Mouse (Mus musculus) bone marrow, adult 2 months (tissue): ENCODE results near the gene Cacnb2.

ENCODE experiments used
- CTCF ChIP-seq: fragments of 200-500 bp; IDR thresholded peaks from 2 replicates; pipeline ENCODE4 v1.5.1; 2011; ENCODE audit warnings: low read length, control low read depth; ENCODE audit not compliant: control insufficient read depth, insufficient read depth
- POLR2A ChIP-seq: fragments of 200-500 bp; IDR thresholded peaks from 2 replicates; pipeline ENCODE4 v1.6.1; 2011; ENCODE audit warnings: low read depth, mild to moderate bottlenecking, control low read depth, low read length, borderline replicate concordance; ENCODE audit not compliant: control insufficient read depth

GRCm38 (mm10) chr2:14873116-14873515, 270.2 kb downstream of the Cacnb2 start:
- no peak for TF ChIP-seq POLR2A
- no peak for TF ChIP-seq CTCF
